Mouse (Mus musculus) monocyte, adult 5-6 weeks (primary cell): ENCODE results near the gene Mapt. TPM values are rescaled to one million over a fixed set of nuclear protein-coding genes. Genes with fewer than 3 reads are reported as not detected.
A peak's percentile ranks its signal among the peaks of the same experiment; 100 is the strongest.

Experiments used
- ATAC-seq: fragments of 153-309, 156-312 bp; replicated peaks from 2 replicates; pipeline ENCODE4 v1.8.0; 2017; ENCODE audit warnings: mild to moderate bottlenecking; ENCODE audit not compliant: low TSS enrichment, insufficient number of reproducible peaks, severe bottlenecking, poor library complexity, low FRiP score
- total RNA-seq: library from RNA; stranded (forward); fragments of 200-1000, 200-491, 200-594 nt; gene quantifications from 3 replicates; pipeline ENCODE4 v1.2.3, GENCODE M21; 2017

Gene Mapt
- total RNA-seq, 1 experiment from 2014 or later = 0.38 TPM

DNA sequence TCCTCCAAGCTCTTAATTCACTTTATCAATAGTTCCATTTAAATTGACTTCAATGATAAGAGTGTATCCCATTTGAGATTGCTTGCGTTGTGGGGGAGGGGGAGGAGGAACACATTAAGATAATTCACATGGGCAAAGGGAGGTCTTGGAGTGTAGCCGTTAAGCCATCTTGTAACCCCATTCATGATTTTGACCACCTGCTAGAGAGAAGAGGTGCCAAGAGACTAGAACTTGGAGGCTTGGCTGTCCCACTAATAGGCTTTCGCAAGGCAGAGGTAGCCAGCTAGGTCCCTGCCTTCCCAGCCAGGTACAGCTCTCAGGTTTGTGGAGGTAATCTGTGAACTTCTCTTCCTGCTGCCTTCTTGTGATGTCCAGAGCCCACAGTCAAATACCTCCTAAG, 100.0 kb downstream of the Mapt start:
- no peak for ATAC-seq

DNA sequence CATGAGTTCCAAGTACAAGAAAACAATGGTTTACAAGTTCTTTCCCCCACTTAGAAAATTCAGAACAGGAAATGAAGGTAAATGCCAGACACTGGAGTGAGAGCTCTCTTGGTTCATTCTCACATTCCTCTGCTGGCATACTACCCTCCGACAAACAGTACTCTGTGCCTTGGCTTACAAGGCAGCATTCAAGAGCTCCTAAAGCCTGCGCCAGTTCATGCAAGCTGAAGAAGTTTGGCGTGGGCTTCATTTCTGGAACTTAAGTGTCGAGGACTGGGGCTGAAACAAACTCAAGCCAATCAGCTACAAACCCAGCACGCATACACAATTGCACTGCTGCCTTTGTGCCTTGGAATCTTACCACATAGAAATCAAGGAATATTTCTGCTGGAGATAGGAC, 100.9 kb downstream of the Mapt start:
- no peak for ATAC-seq

DNA sequence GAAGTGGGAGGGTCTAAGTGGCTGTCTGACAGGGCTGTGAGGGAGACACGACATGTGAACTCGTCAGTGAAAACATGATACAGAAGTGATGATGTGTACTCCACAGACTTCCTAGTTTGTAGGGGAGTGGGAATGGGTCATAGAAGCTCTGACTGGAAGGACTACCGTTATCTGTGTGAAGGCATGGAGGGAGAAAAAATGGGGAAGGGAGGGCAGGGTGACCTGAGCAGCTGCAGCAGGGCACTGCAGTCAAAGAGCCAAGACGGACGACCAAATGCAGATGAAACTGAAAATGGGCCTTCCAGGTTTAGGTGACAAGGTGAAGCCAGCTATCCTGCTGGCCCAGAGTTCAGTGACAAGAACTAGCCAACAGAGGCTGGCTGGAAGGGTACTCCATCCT, 102.9 kb downstream of the Mapt start:
- ATAC-seq = no peak

GRCm38 (mm10) chr11:104334946-104335345, 103.8 kb downstream of the Mapt start:
- ATAC-seq = no peak

DNA sequence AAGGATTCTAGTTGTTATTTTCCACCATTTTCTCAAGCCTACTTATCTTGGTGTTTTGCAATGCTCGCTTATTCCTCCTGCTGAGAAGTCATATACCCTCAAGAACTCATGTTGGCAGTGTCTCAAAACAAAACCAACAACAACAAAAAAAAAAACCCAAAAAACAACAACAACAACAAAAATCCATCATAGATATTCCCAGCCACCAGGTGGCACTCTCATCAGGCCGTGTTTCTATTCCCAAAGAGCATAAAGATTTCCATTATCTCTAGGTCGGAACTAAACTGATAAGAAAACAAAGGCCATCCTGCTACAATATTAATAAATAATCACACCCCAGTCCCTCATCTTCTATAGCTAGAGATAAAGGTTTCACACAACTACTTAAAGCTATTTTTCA, 115.7 kb downstream of the Mapt start:
- no peak for ATAC-seq

DNA sequence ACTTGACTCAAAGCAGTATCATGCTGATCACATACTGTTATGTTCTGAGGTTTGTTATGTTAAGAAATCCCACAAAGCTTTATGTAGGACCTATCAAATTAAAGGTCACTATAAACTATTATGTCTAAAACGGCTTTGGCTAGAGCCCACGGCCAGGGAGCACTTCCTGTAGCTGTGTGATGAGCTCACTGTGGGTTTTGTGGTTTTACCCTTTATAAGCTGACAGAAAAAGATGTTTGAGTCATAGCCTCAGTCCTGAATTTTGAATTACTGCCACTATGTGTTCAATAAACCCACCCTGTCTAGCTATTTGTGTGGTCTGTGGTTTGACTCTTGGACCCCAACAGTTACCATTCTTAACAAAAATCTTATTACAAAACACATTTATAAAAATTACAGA, 130.6 kb downstream of the Mapt start:
- ATAC-seq = peak; percentile 98

GRCm38 (mm10) chr11:104362704-104363103, 131.5 kb downstream of the Mapt start:
- no peak for ATAC-seq

GRCm38 (mm10) chr11:104363823-104364600, 132.8 kb downstream of the Mapt start:
- ATAC-seq = no peak

DNA sequence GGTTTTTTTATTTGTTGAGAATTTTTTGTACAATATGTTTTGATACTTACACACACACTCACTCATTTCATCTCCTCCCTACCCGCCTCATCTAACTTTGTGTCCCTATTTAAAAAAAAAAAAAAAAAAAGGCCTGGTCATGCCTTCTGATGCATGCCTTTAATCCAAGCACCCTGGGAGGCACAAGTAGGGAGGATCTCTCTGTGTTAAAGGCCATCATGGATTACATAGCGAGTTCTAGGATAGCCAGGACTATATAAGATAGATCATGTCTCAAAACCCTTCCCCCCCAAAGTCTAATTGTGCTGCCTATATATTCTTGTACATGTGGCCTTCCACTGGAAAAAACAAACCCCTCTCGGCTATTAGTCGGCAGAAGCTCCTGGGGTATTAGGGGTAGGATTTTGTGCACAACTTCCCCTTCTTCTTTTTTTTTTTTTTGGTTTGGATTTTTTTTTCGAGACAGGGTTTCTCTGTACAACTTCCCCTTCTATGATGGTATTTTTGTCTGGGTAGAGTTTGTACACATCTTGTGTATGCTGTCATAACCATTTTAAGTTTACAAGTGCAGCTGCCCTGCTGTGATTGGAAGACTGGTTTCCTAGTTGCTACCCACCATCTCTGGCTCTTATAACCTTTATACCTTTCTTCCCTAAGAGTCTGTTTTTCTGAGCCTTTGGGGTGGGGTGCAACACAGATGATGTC, 136.4 kb downstream of the Mapt start:
- ATAC-seq = peak; percentile 91

- no peak for ATAC-seq
Measured at GRCm38 (mm10) chr11:104376291-104376690, 145.1 kb downstream of the Mapt start.

- ATAC-seq = no peak; the same call in 1 of the 2 replicates
Measured at GRCm38 (mm10) chr11:104379635-104380034, 148.4 kb downstream of the Mapt start.

Other genes with a start within 250 kb of the Mapt start
- not detected in 3 replicates for gene Crhr1, start 98.5 kb upstream of the Mapt start, total RNA-seq
- gene Sppl2c, start 45.1 kb upstream of the Mapt start, total RNA-seq = not detected in 3 replicates
- gene Kansl1, start 237.5 kb downstream of the Mapt start, total RNA-seq = 46.2 to 72.5 TPM (median 48.9 TPM) in 3 replicates